Mouse (Mus musculus): Measurements from ENCODE around the gene Aoah. TPM values are rescaled to one million over a fixed set of nuclear protein-coding genes. Genes with fewer than 3 reads are reported as not detected.

The Aoah gene
- polyA plus RNA-seq, 1 experiment from 2014 or later = 0.25 TPM

GRCm38 (mm10) chr13:20900972-20901457 is 107.1 kb downstream of the Aoah start:
- 2% methylated on average over 2 of the region's 2 CpGs for WGBS
- no peak overlapping the region for H3K4me2 ChIP-seq (ENCODE audit: low read length)
- no peak overlapping the region for H3K4me3 ChIP-seq (ENCODE audit: low read length)
- no peak overlapping the region for H3K9ac ChIP-seq (ENCODE audit: low read depth, low read length)
- H3K9me3 ChIP-seq (ENCODE audit: control insufficient read depth, low read length) = no peaks in the 10 kb centered on the region
- no peak overlapping the region for H3K27ac ChIP-seq (ENCODE audit: low read depth, low read length)
- no peaks in the 10 kb centered on the region for H3K36me3 ChIP-seq (ENCODE audit: control insufficient read depth, insufficient read depth, low read length)
- H3K27me3 ChIP-seq (replicated peaks; ENCODE audit: control insufficient read depth, insufficient read depth, low read length) = no peaks in the 10 kb centered on the region
- ATAC-seq = peak; percentile 81
- H3K4me1 ChIP-seq (ENCODE audit: control insufficient read depth, insufficient read depth, low read depth, low read length) = peaks cover 10% of the 10 kb centered on the region

GRCm38 (mm10) chr13:20901634-20902135 is 107.8 kb downstream of the Aoah start:
- Histone ChIP-seq H3K9ac (ENCODE audit: low read depth, low read length) (no peak overlapping the region), H3K27ac (ENCODE audit: low read depth, low read length) (no peak overlapping the region), H3K4me3 (ENCODE audit: low read length) (no peak overlapping the region), H3K9me3 (ENCODE audit: control insufficient read depth, low read length) (no peaks in the 10 kb centered on the region), H3K27me3 (replicated peaks; ENCODE audit: control insufficient read depth, insufficient read depth, low read length) (no peaks in the 10 kb centered on the region), H3K4me2 (ENCODE audit: low read length) (no peak overlapping the region), H3K4me1 (ENCODE audit: control insufficient read depth, insufficient read depth, low read depth, low read length) (peaks cover 10% of the 10 kb centered on the region), H3K36me3 (ENCODE audit: control insufficient read depth, insufficient read depth, low read length) (no peaks in the 10 kb centered on the region)
- no peak; the same call in 1 of the 2 replicates for ATAC-seq
- WGBS = 47% methylated on average over 3 of the region's 3 CpGs

DNA sequence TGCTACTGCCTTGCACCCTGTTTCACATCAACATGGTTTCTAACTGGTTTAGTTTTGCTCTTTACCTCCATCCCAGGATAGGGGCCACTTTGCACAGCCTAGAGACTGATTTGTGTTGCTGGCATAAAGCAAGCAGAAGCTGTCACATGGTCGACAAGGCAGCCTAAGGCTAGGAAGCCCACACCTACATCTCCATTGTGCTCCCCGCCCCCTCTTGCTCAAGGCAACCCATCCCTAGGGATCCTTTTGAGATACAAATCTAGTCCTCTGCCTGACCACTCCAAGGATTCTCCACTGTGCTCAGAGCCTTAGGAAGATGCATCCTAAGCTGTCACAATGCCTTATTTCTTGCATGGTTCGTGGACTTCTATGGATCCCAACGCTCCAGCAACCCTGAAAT is 110.2 kb downstream of the Aoah start:
- no peaks in the 10 kb centered on the region for H3K9me3 ChIP-seq (ENCODE audit: control insufficient read depth, low read length)
- peaks cover 10% of the 10 kb centered on the region for H3K4me1 ChIP-seq (ENCODE audit: control insufficient read depth, insufficient read depth, low read depth, low read length)
- 69% methylated on average over 4 of the region's 4 CpGs for WGBS
- no peaks in the 10 kb centered on the region for H3K36me3 ChIP-seq (ENCODE audit: control insufficient read depth, insufficient read depth, low read length)
- no peak overlapping the region for H3K9ac ChIP-seq (ENCODE audit: low read depth, low read length)
- no peak overlapping the region for H3K27ac ChIP-seq (ENCODE audit: low read depth, low read length)
- H3K4me2 ChIP-seq (ENCODE audit: low read length) = no peak overlapping the region
- ATAC-seq = no peak
- H3K4me3 ChIP-seq (ENCODE audit: low read length) = no peak overlapping the region
- H3K27me3 ChIP-seq (replicated peaks; ENCODE audit: control insufficient read depth, insufficient read depth, low read length) = no peaks in the 10 kb centered on the region

DNA sequence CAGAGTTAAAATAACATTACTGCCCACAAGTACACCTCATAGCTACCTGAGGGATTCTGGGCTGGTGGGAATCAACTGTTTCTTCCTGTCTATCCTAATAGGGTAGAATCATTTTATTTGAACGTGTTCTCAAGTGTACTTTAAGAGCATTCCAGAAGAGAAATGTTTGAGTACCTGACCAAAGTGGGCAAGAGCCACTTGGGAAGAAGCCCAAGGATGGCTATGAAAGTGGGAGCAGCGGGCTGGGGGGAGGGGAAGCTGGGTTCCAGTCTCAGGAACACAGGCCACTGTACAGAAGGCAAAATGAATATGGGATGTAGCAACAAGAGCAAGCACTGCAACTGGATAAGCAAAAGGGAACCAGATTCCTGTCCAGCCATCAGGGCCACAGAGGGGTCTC is 111.3 kb downstream of the Aoah start:
- Histone ChIP-seq H3K4me1 (ENCODE audit: control insufficient read depth, insufficient read depth, low read depth, low read length) (peaks cover 10% of the 10 kb centered on the region), H3K27me3 (replicated peaks; ENCODE audit: control insufficient read depth, insufficient read depth, low read length) (no peaks in the 10 kb centered on the region), H3K9ac (ENCODE audit: low read depth, low read length) (no peak overlapping the region), H3K4me2 (ENCODE audit: low read length) (no peak overlapping the region), H3K4me3 (ENCODE audit: low read length) (no peak overlapping the region), H3K36me3 (ENCODE audit: control insufficient read depth, insufficient read depth, low read length) (no peaks in the 10 kb centered on the region), H3K9me3 (ENCODE audit: control insufficient read depth, low read length) (no peaks in the 10 kb centered on the region), H3K27ac (ENCODE audit: low read depth, low read length) (no peak overlapping the region)
- no peak for ATAC-seq
- 80% methylated on average over 2 of the region's 2 CpGs for WGBS

- Histone ChIP-seq H3K4me3 (ENCODE audit: low read length) (no peak overlapping the region), H3K27ac (ENCODE audit: low read depth, low read length) (peak overlapping the region; percentile 56), H3K4me2 (ENCODE audit: low read length) (no peak overlapping the region), H3K36me3 (ENCODE audit: control insufficient read depth, insufficient read depth, low read length) (no peaks in the 10 kb centered on the region), H3K4me1 (ENCODE audit: control insufficient read depth, insufficient read depth, low read depth, low read length) (peaks cover 6% of the 10 kb centered on the region), H3K27me3 (replicated peaks; ENCODE audit: control insufficient read depth, insufficient read depth, low read length) (no peaks in the 10 kb centered on the region), H3K9ac (ENCODE audit: low read depth, low read length) (no peak overlapping the region), H3K9me3 (ENCODE audit: control insufficient read depth, low read length) (no peaks in the 10 kb centered on the region)
- 42% methylated on average over 10 of the region's 10 CpGs for WGBS
- peak; percentile 91 for ATAC-seq
Measured at GRCm38 (mm10) chr13:20916698-20917511, 123.0 kb downstream of the Aoah start.

DNA sequence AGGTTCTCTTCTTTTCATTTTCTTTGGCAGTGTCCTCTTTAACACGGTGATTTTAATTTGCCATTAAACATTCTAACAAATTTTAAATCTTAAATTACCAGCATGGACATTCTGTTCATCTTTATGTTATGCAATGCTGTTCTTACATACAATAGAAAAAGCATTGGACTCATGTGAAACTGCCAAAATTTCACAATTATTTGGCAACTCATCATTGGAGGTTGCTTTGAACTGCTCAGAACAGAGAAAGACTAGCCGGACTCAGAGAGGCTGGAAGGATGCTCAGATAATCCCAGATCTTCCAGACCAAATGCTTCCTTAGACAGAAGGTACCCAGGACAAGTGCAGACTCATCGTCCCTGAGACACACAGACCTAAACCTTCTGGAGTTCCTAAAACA is 126.5 kb downstream of the Aoah start:
- no peak overlapping the region for H3K27ac ChIP-seq (ENCODE audit: low read depth, low read length)
- no peaks in the 10 kb centered on the region for H3K9me3 ChIP-seq (ENCODE audit: control insufficient read depth, low read length)
- no peaks in the 10 kb centered on the region for H3K27me3 ChIP-seq (replicated peaks; ENCODE audit: control insufficient read depth, insufficient read depth, low read length)
- H3K4me2 ChIP-seq (ENCODE audit: low read length) = no peak overlapping the region
- peaks cover 6% of the 10 kb centered on the region for H3K4me1 ChIP-seq (ENCODE audit: control insufficient read depth, insufficient read depth, low read depth, low read length)
- H3K9ac ChIP-seq (ENCODE audit: low read depth, low read length) = no peak overlapping the region
- H3K4me3 ChIP-seq (ENCODE audit: low read length) = no peak overlapping the region
- ATAC-seq = no peak
- WGBS = 95% methylated on average over 3 of the region's 3 CpGs
- H3K36me3 ChIP-seq (ENCODE audit: control insufficient read depth, insufficient read depth, low read length) = no peaks in the 10 kb centered on the region

GRCm38 (mm10) chr13:20936016-20936415 is 142.1 kb downstream of the Aoah start:
- Histone ChIP-seq H3K9ac (ENCODE audit: low read depth, low read length) (no peak overlapping the region), H3K36me3 (ENCODE audit: control insufficient read depth, insufficient read depth, low read length) (no peaks in the 10 kb centered on the region), H3K4me3 (ENCODE audit: low read length) (no peak overlapping the region), H3K27me3 (replicated peaks; ENCODE audit: control insufficient read depth, insufficient read depth, low read length) (no peaks in the 10 kb centered on the region), H3K4me2 (ENCODE audit: low read length) (no peak overlapping the region), H3K27ac (ENCODE audit: low read depth, low read length) (no peak overlapping the region), H3K9me3 (ENCODE audit: control insufficient read depth, low read length) (no peaks in the 10 kb centered on the region), H3K4me1 (ENCODE audit: control insufficient read depth, insufficient read depth, low read depth, low read length) (no peaks in the 10 kb centered on the region)
- ATAC-seq = no peak

DNA sequence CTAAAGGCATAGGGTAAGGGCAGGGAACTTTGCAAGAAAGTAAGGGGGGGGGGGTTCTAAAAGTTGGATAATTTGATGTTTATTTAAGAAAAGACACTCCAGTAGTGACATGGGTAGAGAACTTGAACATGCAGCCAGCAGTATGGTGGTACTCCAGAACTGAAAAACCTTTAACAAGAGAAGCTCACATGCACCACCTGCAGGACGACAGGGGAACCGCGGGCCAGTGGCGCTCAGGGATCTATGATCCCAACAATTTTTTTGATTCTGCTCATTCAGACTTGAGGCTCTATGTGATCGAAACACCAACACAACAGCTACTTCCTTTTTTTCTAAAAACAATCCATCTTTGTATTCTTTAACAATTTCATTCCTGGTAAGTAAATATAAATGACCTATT is 143.5 kb downstream of the Aoah start:
- H3K4me3 ChIP-seq (ENCODE audit: low read length) = no peak overlapping the region
- no peak overlapping the region for H3K27ac ChIP-seq (ENCODE audit: low read depth, low read length)
- no peaks in the 10 kb centered on the region for H3K9me3 ChIP-seq (ENCODE audit: control insufficient read depth, low read length)
- no peaks in the 10 kb centered on the region for H3K27me3 ChIP-seq (replicated peaks; ENCODE audit: control insufficient read depth, insufficient read depth, low read length)
- H3K9ac ChIP-seq (ENCODE audit: low read depth, low read length) = no peak overlapping the region
- 31% methylated on average over 5 of the region's 5 CpGs for WGBS
- no peaks in the 10 kb centered on the region for H3K4me1 ChIP-seq (ENCODE audit: control insufficient read depth, insufficient read depth, low read depth, low read length)
- no peaks in the 10 kb centered on the region for H3K36me3 ChIP-seq (ENCODE audit: control insufficient read depth, insufficient read depth, low read length)
- no peak for ATAC-seq
- no peak overlapping the region for H3K4me2 ChIP-seq (ENCODE audit: low read length)

DNA sequence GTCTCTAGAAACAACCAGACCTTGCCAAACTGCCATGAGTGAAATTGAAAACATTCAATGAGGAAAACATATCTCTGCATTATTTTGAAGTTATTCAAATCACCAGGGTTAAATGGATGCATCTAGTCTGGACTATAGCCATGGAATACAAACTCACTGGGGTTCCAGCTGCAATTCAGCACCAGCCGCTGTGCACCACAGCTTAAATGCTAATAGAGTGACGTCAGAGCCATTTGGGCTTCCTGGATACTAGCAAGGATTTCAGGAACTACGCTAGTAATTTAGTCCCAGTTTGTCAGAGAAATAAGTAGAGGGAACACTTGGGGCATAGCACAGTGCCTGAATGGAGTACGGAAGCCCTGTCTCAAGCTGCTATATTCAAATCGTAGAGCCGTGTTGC is 145.2 kb downstream of the Aoah start:
- ATAC-seq = no peak

More for the DNA sequence above, 145.2 kb downstream of the Aoah start:
- Histone ChIP-seq H3K4me2 (ENCODE audit: low read length) (peak overlapping the region; percentile 33; the same call in 1 of the 2 replicates), H3K4me1 (ENCODE audit: control insufficient read depth, insufficient read depth, low read depth, low read length) (no peaks in the 10 kb centered on the region), H3K9me3 (ENCODE audit: control insufficient read depth, low read length) (no peaks in the 10 kb centered on the region), H3K4me3 (ENCODE audit: low read length) (no peak overlapping the region), H3K9ac (ENCODE audit: low read depth, low read length) (no peak overlapping the region; the same call in 1 of the 2 replicates), H3K27ac (ENCODE audit: low read depth, low read length) (no peak overlapping the region), H3K27me3 (replicated peaks; ENCODE audit: control insufficient read depth, insufficient read depth, low read length) (no peaks in the 10 kb centered on the region), H3K36me3 (ENCODE audit: control insufficient read depth, insufficient read depth, low read length) (no peaks in the 10 kb centered on the region)
- WGBS = 51% methylated on average over 6 of the region's 6 CpGs

Data from hindbrain, embryonic 16.5 days (tissue).